Mouse (Mus musculus): ENCODE results near the gene Msantd2. TPM values are rescaled to one million over a fixed set of nuclear protein-coding genes. Genes with fewer than 3 reads are reported as not detected.

Gene Msantd2
- polyA plus RNA-seq, 1 experiment from 2014 or later, result 16.9 TPM

- no peak overlapping the region for H3K4me2 ChIP-seq (ENCODE audit: low read length)
- H3K36me3 ChIP-seq (ENCODE audit: insufficient read depth, low read length), result no peaks in the 10 kb centered on the region
- no peak overlapping the region for H3K27ac ChIP-seq
- TF ChIP-seq CTCF (IDR thresholded peaks at IDR 0.05; ENCODE audit: low read depth), result no peak
- no peaks in the 10 kb centered on the region for H3K9me3 ChIP-seq (replicated peaks; ENCODE audit: low read length)
- no peak for DNase-seq (ENCODE audit: low spot score)
- H3K4me1 ChIP-seq (replicated peaks; ENCODE audit: insufficient read depth, low read length), result no peaks in the 10 kb centered on the region
- no peak overlapping the region for H3K4me3 ChIP-seq (replicated peaks; ENCODE audit: low read depth, low read length)
- H3K9ac ChIP-seq (ENCODE audit: low read depth, low read length), result no peak overlapping the region
- ATAC-seq (replicated peaks; ENCODE audit: low FRiP score, low read depth), result no peak
- no peaks in the 10 kb centered on the region for H3K27me3 ChIP-seq (ENCODE audit: insufficient read depth, low read length)
- 78% methylated on average over 2 of the region's 2 CpGs for WGBS
Observed at GRCm38 (mm10) chr9:37560617-37561016, 71.5 kb downstream of the Msantd2 start.

- ATAC-seq (replicated peaks; ENCODE audit: low FRiP score, low read depth), result no peak
- Histone ChIP-seq H3K9ac (ENCODE audit: low read depth, low read length) (no peak overlapping the region), H3K4me2 (ENCODE audit: low read length) (no peak overlapping the region), H3K9me3 (replicated peaks; ENCODE audit: low read length) (no peaks in the 10 kb centered on the region), H3K36me3 (ENCODE audit: insufficient read depth, low read length) (no peaks in the 10 kb centered on the region), H3K4me1 (replicated peaks; ENCODE audit: insufficient read depth, low read length) (peaks cover 15% of the 10 kb centered on the region), H3K27ac (no peak overlapping the region), H3K27me3 (ENCODE audit: insufficient read depth, low read length) (no peaks in the 10 kb centered on the region), H3K4me3 (replicated peaks; ENCODE audit: low read depth, low read length) (no peak overlapping the region)
- TF ChIP-seq CTCF (IDR thresholded peaks at IDR 0.05; ENCODE audit: low read depth), result no peak
- 47% methylated on average over 1 of the region's 1 CpGs for WGBS
- DNase-seq (ENCODE audit: low spot score), result no peak
Observed at GRCm38 (mm10) chr9:37563805-37564204, 74.7 kb downstream of the Msantd2 start.

GRCm38 (mm10) chr9:37567019-37567418 lies 77.9 kb downstream of the Msantd2 start:
- H3K36me3 ChIP-seq (ENCODE audit: insufficient read depth, low read length), result no peaks in the 10 kb centered on the region
- DNase-seq (ENCODE audit: low spot score) (no peak), ATAC-seq (replicated peaks; ENCODE audit: low FRiP score, low read depth) (no peak)
- 88% methylated on average over 2 of the region's 2 CpGs for WGBS
- H3K4me3 ChIP-seq (replicated peaks; ENCODE audit: low read depth, low read length), result no peak overlapping the region
- H3K4me2 ChIP-seq (ENCODE audit: low read length), result no peak overlapping the region
- no peak overlapping the region for H3K9ac ChIP-seq (ENCODE audit: low read depth, low read length)
- TF ChIP-seq CTCF (IDR thresholded peaks at IDR 0.05; ENCODE audit: low read depth), result no peak
- no peak overlapping the region for H3K27ac ChIP-seq
- peaks cover 21% of the 10 kb centered on the region for H3K4me1 ChIP-seq (replicated peaks; ENCODE audit: insufficient read depth, low read length)
- H3K27me3 ChIP-seq (ENCODE audit: insufficient read depth, low read length), result no peaks in the 10 kb centered on the region
- no peaks in the 10 kb centered on the region for H3K9me3 ChIP-seq (replicated peaks; ENCODE audit: low read length)

- Histone ChIP-seq H3K4me3 (replicated peaks; ENCODE audit: low read depth, low read length) (no peak overlapping the region), H3K27ac (no peak overlapping the region), H3K4me2 (ENCODE audit: low read length) (peak overlapping the region; percentile 45; the same call in 1 of the 2 replicates)
Observed at GRCm38 (mm10) chr9:37567454-37567853, 78.3 kb downstream of the Msantd2 start.

GRCm38 (mm10) chr9:37567892-37568604 lies 78.9 kb downstream of the Msantd2 start:
- Histone ChIP-seq H3K9ac (ENCODE audit: low read depth, low read length) (0 out of 2 replicates have a peak overlapping the region, but pooled peaks have one; percentile 0), H3K4me2 (ENCODE audit: low read length) (peak overlapping the region; percentile 45), H3K27ac (0 out of 2 replicates have a peak overlapping the region, but pooled peaks have one; percentile 47), H3K4me1 (replicated peaks; ENCODE audit: insufficient read depth, low read length) (peaks cover 21% of the 10 kb centered on the region), H3K9me3 (replicated peaks; ENCODE audit: low read length) (no peaks in the 10 kb centered on the region), H3K4me3 (replicated peaks; ENCODE audit: low read depth, low read length) (no peak overlapping the region), H3K36me3 (ENCODE audit: insufficient read depth, low read length) (no peaks in the 10 kb centered on the region), H3K27me3 (ENCODE audit: insufficient read depth, low read length) (no peaks in the 10 kb centered on the region)
- no peak for TF ChIP-seq CTCF (IDR thresholded peaks at IDR 0.05; ENCODE audit: low read depth)
- DNase-seq (ENCODE audit: low spot score) (peak; percentile 65), ATAC-seq (replicated peaks; ENCODE audit: low FRiP score, low read depth) (0 out of 2 replicates have a peak, but pooled peaks have one; percentile 46)
- WGBS, result 5% methylated on average over 15 of the region's 15 CpGs

More at GRCm38 (mm10) chr9:37567454-37567853, 78.3 kb downstream of the Msantd2 start:
- 25% methylated on average over 5 of the region's 5 CpGs for WGBS
- no peaks in the 10 kb centered on the region for H3K27me3 ChIP-seq (ENCODE audit: insufficient read depth, low read length)
- peaks cover 21% of the 10 kb centered on the region for H3K4me1 ChIP-seq (replicated peaks; ENCODE audit: insufficient read depth, low read length)
- H3K36me3 ChIP-seq (ENCODE audit: insufficient read depth, low read length), result no peaks in the 10 kb centered on the region
- H3K9me3 ChIP-seq (replicated peaks; ENCODE audit: low read length), result no peaks in the 10 kb centered on the region
- ATAC-seq (replicated peaks; ENCODE audit: low FRiP score, low read depth) (no peak), DNase-seq (ENCODE audit: low spot score) (no peak)
- TF ChIP-seq CTCF (IDR thresholded peaks at IDR 0.05; ENCODE audit: low read depth), result no peak
- H3K9ac ChIP-seq (ENCODE audit: low read depth, low read length), result 0 out of 2 replicates have a peak overlapping the region, but pooled peaks have one; percentile 0

GRCm38 (mm10) chr9:37568605-37569214 lies 79.6 kb downstream of the Msantd2 start:
- Histone ChIP-seq H3K27ac (peak overlapping the region; percentile 57; the same call in 1 of the 2 replicates), H3K9ac (ENCODE audit: low read depth, low read length) (no peak overlapping the region), H3K4me2 (ENCODE audit: low read length) (peak overlapping the region; percentile 45), H3K4me3 (replicated peaks; ENCODE audit: low read depth, low read length) (no peak overlapping the region), H3K27me3 (ENCODE audit: insufficient read depth, low read length) (no peaks in the 10 kb centered on the region), H3K36me3 (ENCODE audit: insufficient read depth, low read length) (no peaks in the 10 kb centered on the region), H3K9me3 (replicated peaks; ENCODE audit: low read length) (no peaks in the 10 kb centered on the region), H3K4me1 (replicated peaks; ENCODE audit: insufficient read depth, low read length) (peaks cover 21% of the 10 kb centered on the region)
- DNase-seq (ENCODE audit: low spot score) (peak; percentile 41), ATAC-seq (replicated peaks; ENCODE audit: low FRiP score, low read depth) (0 out of 2 replicates have a peak, but pooled peaks have one; percentile 43)
- TF ChIP-seq CTCF (IDR thresholded peaks at IDR 0.05; ENCODE audit: low read depth), result no peak
- WGBS, result 31% methylated on average over 4 of the region's 4 CpGs

Measured in kidney, postnatal 0 days (tissue).